Mouse (Mus musculus) MEL (cell line): Measurements from ENCODE around the gene Adgre5. TPM values are rescaled to one million over a fixed set of nuclear protein-coding genes. Genes with fewer than 3 reads are reported as not detected.

ENCODE experiments used
- DNase-seq: peaks from one replicate; pipeline ENCODE4 v3.0.0; 2011; ENCODE audit warnings: low read depth, low spot score
- H3K27ac ChIP-seq: 2 replicates; pipeline ENCODE4 v1.5.1; 2012; ENCODE audit warnings: low read depth, mild to moderate bottlenecking, control low read depth, low read length, moderate library complexity; ENCODE audit not compliant: control insufficient read depth
- H3K27me3 ChIP-seq, 2 experiments: fragments of 150-350 bp in 1 of 2; sonication (generic) in 1 of 2; 2 replicates each; pipeline ENCODE4 v1.6.1; 2012; ENCODE audit warnings: low read length in 2 of 2, mild to moderate bottlenecking in 2 of 2, improper control_type of control experiment in 1 of 2, moderate library complexity in 1 of 2; ENCODE audit not compliant: insufficient read depth in 2 of 2, control insufficient read depth in 1 of 2
- H3K36me3 ChIP-seq, 2 experiments: 2 replicates each; pipeline ENCODE4 v1.6.1; 2012 to 2014; ENCODE audit warnings: low read length in 2 of 2, improper control_type of control experiment in 1 of 2, inconsistent platforms in 1 of 2, mild to moderate bottlenecking in 1 of 2; ENCODE audit not compliant: insufficient read depth in 2 of 2, control insufficient read depth in 1 of 2
- H3K4me1 ChIP-seq, 2 experiments: fragments of 150-350 bp in 1 of 2; sonication (generic) in 1 of 2; 2 replicates each; pipeline ENCODE4 v1.6.1; 2012; ENCODE audit warnings: low read length in 2 of 2, improper control_type of control experiment in 1 of 2, mild to moderate bottlenecking in 1 of 2; ENCODE audit not compliant: insufficient read depth in 2 of 2, control insufficient read depth in 1 of 2
- H3K4me3 ChIP-seq, 2 experiments: fragments of 150-350 bp in 1 of 2; sonication (generic) in 1 of 2; 2 replicates each; pipeline ENCODE4 v1.5.1; 2012; ENCODE audit warnings: low read depth in 2 of 2, low read length in 2 of 2, mild to moderate bottlenecking in 2 of 2, moderate library complexity in 2 of 2, control low read depth in 1 of 2, improper control_type of control experiment in 1 of 2; ENCODE audit not compliant: control insufficient read depth in 1 of 2, insufficient read depth in 1 of 2
- H3K79me2 ChIP-seq: 2 replicates; pipeline ENCODE4 v1.6.1; 2012; ENCODE audit warnings: mild to moderate bottlenecking, low read length, moderate library complexity; ENCODE audit not compliant: control insufficient read depth, poor library complexity, insufficient read depth
- H3K9ac ChIP-seq: 2 replicates; pipeline ENCODE4 v1.6.1; 2012; ENCODE audit warnings: low read depth, mild to moderate bottlenecking, control low read depth, low read length, moderate library complexity; ENCODE audit not compliant: control insufficient read depth, poor library complexity, severe bottlenecking
- H3K9me3 ChIP-seq: fragments of 150-350 bp; sonication (generic); replicated peaks from 2 replicates; pipeline ENCODE4 v1.6.1; 2012; ENCODE audit warnings: mild to moderate bottlenecking, low read length, improper control_type of control experiment, moderate library complexity; ENCODE audit not compliant: insufficient read depth
- CHD1 ChIP-seq: IDR thresholded peaks from 2 replicates; pipeline ENCODE4 v1.6.1; 2012; ENCODE audit warnings: low read depth, mild to moderate bottlenecking, inconsistent platforms, low read length, improper control_type of control experiment
- CHD2 ChIP-seq: IDR thresholded peaks from 2 replicates; pipeline ENCODE4 v1.6.1; 2011; ENCODE audit warnings: low read length, improper control_type of control experiment
- E2F4 ChIP-seq: IDR thresholded peaks from 2 replicates; pipeline ENCODE4 v1.6.1; 2011; ENCODE audit warnings: low read depth, low read length, improper control_type of control experiment, borderline replicate concordance
- ELF1 ChIP-seq: IDR thresholded peaks from 2 replicates; pipeline ENCODE4 v1.6.1; 2014; ENCODE audit warnings: low read depth, mild to moderate bottlenecking, inconsistent platforms, low read length, improper control_type of control experiment, moderate library complexity
- EP300 ChIP-seq, 2 experiments: IDR thresholded peaks; 2 replicates each; pipeline ENCODE4 v1.6.1; 2011; ENCODE audit warnings: improper control_type of control experiment in 2 of 2, low read length in 2 of 2, low read depth in 1 of 2, mild to moderate bottlenecking in 1 of 2
- ETS1 ChIP-seq: IDR thresholded peaks from 2 replicates; pipeline ENCODE4 v1.6.1; 2012; ENCODE audit warnings: low read depth, mild to moderate bottlenecking, inconsistent platforms, low read length, improper control_type of control experiment, moderate library complexity
- GABPA ChIP-seq: IDR thresholded peaks from 2 replicates; pipeline ENCODE4 v1.6.1; 2012; ENCODE audit warnings: low read depth, mild to moderate bottlenecking, inconsistent platforms, low read length, improper control_type of control experiment, moderate library complexity
- HCFC1 ChIP-seq: IDR thresholded peaks from 2 replicates; pipeline ENCODE4 v1.6.1; 2012; ENCODE audit warnings: low read depth, mild to moderate bottlenecking, inconsistent platforms, low read length, improper control_type of control experiment, moderate library complexity
- JUND ChIP-seq: IDR thresholded peaks from 2 replicates; pipeline ENCODE4 v1.6.1; 2011; ENCODE audit warnings: low read depth, mild to moderate bottlenecking, improper control_type of control experiment, low read length
- KAT2A ChIP-seq: conservative IDR thresholded peaks from 2 replicates; pipeline ENCODE4 v1.6.1; 2012; ENCODE audit warnings: low read depth, low read length, improper control_type of control experiment, inconsistent platforms
- MAX ChIP-seq: IDR thresholded peaks from 2 replicates; pipeline ENCODE4 v1.6.1; 2011; ENCODE audit warnings: low read length, improper control_type of control experiment
- MEF2A ChIP-seq: IDR thresholded peaks from 2 replicates; pipeline ENCODE4 v1.6.1; 2014; ENCODE audit warnings: low read depth, mild to moderate bottlenecking, inconsistent platforms, low read length, improper control_type of control experiment; ENCODE audit not compliant: poor library complexity, insufficient replicate concordance, severe bottlenecking; ENCODE audit errors: extremely low read depth
- MXI1 ChIP-seq: IDR thresholded peaks from 2 replicates; pipeline ENCODE4 v1.6.1; 2011; ENCODE audit warnings: mild to moderate bottlenecking, low read depth, low read length, improper control_type of control experiment
- MYC ChIP-seq: IDR thresholded peaks from 2 replicates; pipeline ENCODE4 v1.6.1; 2011; ENCODE audit warnings: low read depth, mild to moderate bottlenecking, low read length, improper control_type of control experiment, moderate library complexity
- NELFE ChIP-seq: IDR thresholded peaks from 2 replicates; pipeline ENCODE4 v1.6.1; 2011; ENCODE audit warnings: low read depth, low read length, improper control_type of control experiment
- NRF1 ChIP-seq: IDR thresholded peaks from 2 replicates; pipeline ENCODE4 v1.6.1; 2014; ENCODE audit warnings: low read depth, mild to moderate bottlenecking, inconsistent platforms, low read length, improper control_type of control experiment, moderate library complexity; ENCODE audit not compliant: poor library complexity, insufficient read depth, severe bottlenecking
- POLR2A ChIP-seq, 2 experiments: IDR thresholded peaks; 2 replicates each; pipeline ENCODE4 v1.6.1; 2011 to 2012; ENCODE audit warnings: low read length in 2 of 2, mild to moderate bottlenecking in 2 of 2, control low read depth in 1 of 2, improper control_type of control experiment in 1 of 2, low read depth in 1 of 2, moderate library complexity in 1 of 2; ENCODE audit not compliant: control insufficient read depth in 1 of 2, insufficient read depth in 1 of 2, poor library complexity in 1 of 2
- POLR2AphosphoS2 ChIP-seq: IDR thresholded peaks from 2 replicates; pipeline ENCODE4 v1.6.1; 2011; ENCODE audit warnings: low read length, improper control_type of control experiment
- POLR2AphosphoS5 ChIP-seq: IDR thresholded peaks from 2 replicates; pipeline ENCODE4 v1.6.1; 2012; ENCODE audit warnings: low read depth, borderline replicate concordance, mild to moderate bottlenecking, inconsistent platforms, low read length, moderate library complexity, mixed read lengths
- RAD21 ChIP-seq: IDR thresholded peaks from 2 replicates; pipeline ENCODE4 v1.6.1; 2011; ENCODE audit warnings: mild to moderate bottlenecking, low read depth, low read length, improper control_type of control experiment
- RCOR1 ChIP-seq: IDR thresholded peaks from 2 replicates; pipeline ENCODE4 v1.6.1; 2012; ENCODE audit warnings: low read depth, mild to moderate bottlenecking, inconsistent platforms, low read length, improper control_type of control experiment
- SIN3A ChIP-seq: IDR thresholded peaks from 2 replicates; pipeline ENCODE4 v1.6.1; 2012; ENCODE audit warnings: low read length, improper control_type of control experiment, inconsistent platforms
- TAL1 ChIP-seq: IDR thresholded peaks from 2 replicates; pipeline ENCODE4 v1.6.1; 2012; ENCODE audit warnings: mild to moderate bottlenecking, inconsistent platforms, low read length, moderate library complexity, mixed read lengths
- TBP ChIP-seq: IDR thresholded peaks from 2 replicates; pipeline ENCODE4 v1.8.0; 2011; ENCODE audit warnings: low read depth, low read length, improper control_type of control experiment
- TCF12 ChIP-seq: IDR thresholded peaks from 2 replicates; pipeline ENCODE4 v1.6.1; 2014; ENCODE audit warnings: low read depth, mild to moderate bottlenecking, inconsistent platforms, low read length, improper control_type of control experiment, moderate library complexity
- UBTF ChIP-seq: IDR thresholded peaks from 2 replicates; pipeline ENCODE4 v1.6.1; 2012; ENCODE audit warnings: low read depth, mild to moderate bottlenecking, inconsistent platforms, low read length, improper control_type of control experiment, moderate library complexity, borderline replicate concordance; ENCODE audit not compliant: insufficient read depth
- USF1 ChIP-seq: IDR thresholded peaks from 2 replicates; pipeline ENCODE4 v1.6.1; 2014; ENCODE audit warnings: low read depth, mild to moderate bottlenecking, inconsistent platforms, low read length, improper control_type of control experiment, moderate library complexity
- ZKSCAN1 ChIP-seq: IDR thresholded peaks from 2 replicates; pipeline ENCODE4 v1.6.1; 2012; ENCODE audit warnings: low read depth, mild to moderate bottlenecking, inconsistent platforms, low read length, improper control_type of control experiment, moderate library complexity
- ZMIZ1 ChIP-seq: IDR thresholded peaks from 2 replicates; pipeline ENCODE4 v1.6.1; 2012; ENCODE audit warnings: low read depth, mild to moderate bottlenecking, inconsistent platforms, low read length, improper control_type of control experiment, moderate library complexity
- ZNF384 ChIP-seq: IDR thresholded peaks from 2 replicates; pipeline ENCODE4 v1.6.1; 2012; ENCODE audit warnings: low read depth, mild to moderate bottlenecking, inconsistent platforms, low read length, improper control_type of control experiment
- polyA plus RNA-seq, 2 experiments: library from polyadenylated mRNA; stranded (reverse) in 1 of 2; unstranded in 1 of 2; fragments of >175 nt in 1 of 2; fragments of >200 nt in 1 of 2; gene quantifications; 2 replicates each; pipeline versions ENCODE4 v1.2.1 to v1.2.4; 2012; ENCODE audit warnings: low replicate concordance in 2 of 2, low read depth in 1 of 2; ENCODE audit not compliant: insufficient read length in 2 of 2, insufficient read depth in 1 of 2, missing spikeins in 1 of 2
- total RNA-seq: library from RNA; depleted of rRNA; stranded (reverse); fragments of 300-350 nt; gene quantifications from 2 replicates; pipeline ENCODE4 v1.2.3, GENCODE M21; 2012

The Adgre5 gene
- total and polyA plus RNA-seq, 3 experiments, result 18.5 to 21.4 TPM; not detected in 1

GRCm38 (mm10) chr8:83715771-83716170 is 25.4 kb downstream of the Adgre5 start:
- Histone ChIP-seq H3K27me3 (no peaks in the 10 kb centered on the region), H3K4me1 (peaks cover 7 to 12% of the 10 kb centered on the region in 2 experiments), H3K9ac (peak overlapping the region; percentile 95), H3K36me3 (peaks cover 12 to 15% of the 10 kb centered on the region in 2 experiments), H3K79me2 (peaks cover 50% of the 10 kb centered on the region), H3K4me3 (peak overlapping the region; percentile 89 to 99), H3K9me3 (no peaks in the 10 kb centered on the region), H3K27ac (peak overlapping the region; percentile 87)
- TF ChIP-seq ELF1, result no peak
- no peak for TF ChIP-seq ZNF384
- no peak for TF ChIP-seq POLR2AphosphoS5
- 0 out of 2 replicates have a peak, but pooled peaks have one; percentile 12 for TF ChIP-seq MAX
- DNase-seq, result peak; percentile 55

DNA sequence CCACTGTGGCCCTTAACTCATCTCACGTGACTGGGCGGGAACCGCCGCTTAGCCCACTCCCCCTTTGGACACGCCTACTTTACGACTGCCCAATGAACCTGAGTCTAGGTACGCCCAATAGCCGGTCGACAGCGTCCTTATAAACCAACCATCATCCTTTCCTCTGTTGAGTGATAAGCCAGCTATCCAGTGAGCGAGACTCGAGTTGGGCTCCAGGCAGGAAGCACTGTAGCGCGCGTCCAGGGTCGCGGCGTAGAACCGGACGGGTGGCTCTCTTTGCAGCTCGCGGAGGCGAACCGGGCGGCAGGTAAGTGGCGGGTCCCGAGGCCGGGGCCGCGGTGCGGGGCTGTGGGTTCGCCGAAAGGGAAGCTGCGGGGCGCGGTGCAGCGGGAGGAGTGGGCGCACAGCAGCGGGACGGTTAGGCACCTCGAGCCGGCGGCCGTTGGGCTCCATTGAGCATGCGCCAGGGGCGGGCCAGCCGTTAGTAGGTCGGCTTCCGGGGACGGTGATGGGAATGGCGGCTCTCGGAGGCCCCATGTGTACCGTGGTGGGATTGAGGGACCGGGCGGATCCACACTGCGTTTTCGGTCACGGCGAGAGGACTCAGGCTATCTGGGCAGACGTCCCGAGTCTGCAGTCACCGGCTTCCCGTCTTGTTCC is 26.0 kb downstream of the Adgre5 start, which contains the start of gene Ddx39:
TSS of gene Ddx39 (plus strand) at position 147 of the 660 bp plus-strand sequence.
- Histone ChIP-seq H3K36me3 (peaks cover 8 to 15% of the 10 kb centered on the region in 2 experiments), H3K9ac (peak within 1 kb of the TSS; percentile 95), H3K79me2 (peaks cover 47% of the 10 kb centered on the region), H3K4me3 (peak within 1 kb of the TSS; percentile 89 to 99), H3K9me3 (no peaks in the 10 kb centered on the region), H3K27me3 (no peaks in the 10 kb centered on the region), H3K27ac (peak within 1 kb of the TSS; percentile 87), H3K4me1 (peaks cover 7 to 12% of the 10 kb centered on the region in 2 experiments)
- peak; percentile 99 for DNase-seq
- no peak for TF ChIP-seq RAD21
- TF ChIP-seq MXI1, result peak; percentile 76
- peak; percentile 81 for TF ChIP-seq HCFC1
- peak; percentile 10; the same call in 1 of the 2 replicates for TF ChIP-seq TCF12
- no peak for TF ChIP-seq E2F4
- peak in 1 of 2 experiments; percentile 34; a peak in 2 of 4 replicates for TF ChIP-seq EP300 (IDR thresholded peaks at IDR 0.05; ENCODE audit: low read depth in 1 of 2, low read length in 2 of 2)
- no peak for TF ChIP-seq ETS1
- no peak for TF ChIP-seq UBTF
- TF ChIP-seq TAL1, result no peak
- TF ChIP-seq ZNF384, result no peak
- peak; percentile 96 for TF ChIP-seq USF1
- TF ChIP-seq CHD1, result no peak
- no peak for TF ChIP-seq RCOR1
- TF ChIP-seq CHD2, result peak; percentile 82
- no peak for TF ChIP-seq ZKSCAN1
- TF ChIP-seq KAT2A, result no peak
- peak; percentile 95 for TF ChIP-seq NELFE
- TF ChIP-seq GABPA, result no peak
- no peak for TF ChIP-seq JUND
- TF ChIP-seq NRF1, result peak; percentile 88
- TF ChIP-seq MYC, result peak; percentile 70; the same call in 1 of the 2 replicates
- peak; percentile 88 to 98 for TF ChIP-seq POLR2A (IDR thresholded peaks at IDR 0.05; ENCODE audit: control insufficient read depth in 1 of 2, insufficient read depth in 1 of 2, low read depth in 1 of 2, low read length in 2 of 2, poor library complexity in 1 of 2)
- TF ChIP-seq ZMIZ1, result peak; percentile 2
- peak; percentile 92 for TF ChIP-seq POLR2AphosphoS2
- peak; percentile 79 for TF ChIP-seq SIN3A
- TF ChIP-seq MEF2A, result no peak
- peak; percentile 81; the same call in 1 of the 2 replicates for TF ChIP-seq MAX
- TF ChIP-seq TBP, result peak; percentile 90
